Mouse (Mus musculus) thymus, adult 18-20 months (tissue): ENCODE results near the gene Sec22a.

ENCODE experiments used
- DNase-seq, 2 experiments: peaks; one replicate each; pipeline ENCODE4 v3.0.0; 2022; ENCODE audit warnings: mixed read lengths in 2 of 2

The Sec22a gene

DNA sequence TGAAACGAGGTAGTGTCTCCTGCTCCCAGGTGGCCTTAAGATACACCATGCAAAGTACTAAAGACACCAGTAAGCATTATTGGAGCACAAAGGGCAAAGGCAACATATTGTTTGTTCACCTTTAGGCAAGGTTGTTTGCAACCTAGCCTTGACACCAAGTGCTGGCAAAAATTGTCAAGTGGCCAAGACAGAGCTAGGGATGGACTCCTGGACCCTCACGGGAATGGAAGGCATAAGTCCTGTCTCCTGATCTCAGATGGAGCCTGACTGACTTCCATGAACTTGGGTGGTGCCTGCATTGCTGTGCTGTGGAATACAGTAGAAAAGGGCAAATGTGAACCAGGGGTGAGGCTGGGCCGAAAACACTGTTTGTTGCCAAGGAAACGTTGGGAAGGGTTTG lies 54.1 kb downstream of the Sec22a start:
- DNase-seq: no peak

DNA sequence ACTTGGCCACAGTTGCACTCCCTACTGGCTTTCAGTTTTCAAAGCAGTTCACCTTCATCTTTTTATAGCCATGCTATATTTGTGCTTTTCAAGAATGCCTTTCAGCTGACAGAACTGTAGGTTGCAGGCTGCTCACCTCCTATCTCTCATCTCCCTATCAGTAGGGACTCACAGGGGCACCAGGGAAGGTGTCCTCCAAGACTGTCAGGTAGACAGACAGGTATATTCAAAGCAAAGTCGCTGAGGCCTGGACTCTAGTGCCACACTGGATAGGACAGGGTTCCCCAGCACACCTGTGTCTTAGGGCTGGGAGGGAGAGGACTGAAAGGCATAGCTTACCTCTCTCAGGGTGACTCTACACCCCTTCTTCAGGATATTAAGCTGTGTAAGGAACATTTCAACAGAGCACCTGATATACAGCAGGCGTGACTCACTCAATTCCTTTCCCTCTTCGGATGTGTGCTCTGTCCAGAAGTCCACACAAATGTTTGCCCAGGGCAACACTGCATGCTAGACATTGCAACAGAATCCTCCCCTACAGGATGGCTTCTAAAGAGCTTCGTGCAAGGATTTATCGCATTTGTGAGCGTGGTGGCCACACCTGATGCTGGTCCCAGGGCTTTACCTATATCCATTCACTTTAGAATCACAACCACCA lies 55.1 kb downstream of the Sec22a start:
- DNase-seq: no peak

- no peak for DNase-seq
These were observed 55.7 kb downstream of the Sec22a start for GRCm38 (mm10) chr16:35308016-35308415.

DNA sequence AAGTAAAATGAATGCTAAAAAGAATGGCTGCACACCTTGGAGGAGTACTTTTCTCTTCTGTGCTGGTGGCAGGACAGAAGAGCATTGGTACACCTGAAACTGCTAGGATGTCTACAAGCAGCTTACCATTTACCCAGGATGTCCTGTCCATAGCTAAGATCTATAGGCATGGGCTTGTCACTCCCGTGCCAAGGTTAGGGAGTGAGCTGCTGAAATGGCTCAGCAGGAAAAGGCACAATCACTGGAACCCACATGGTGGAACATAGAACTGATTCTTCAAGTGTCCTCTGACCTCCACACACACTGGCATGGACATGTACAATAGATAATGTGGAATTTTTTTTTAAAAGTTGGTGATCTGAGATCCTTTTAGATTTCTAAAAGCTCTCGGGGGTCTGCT lies 56.4 kb downstream of the Sec22a start:
- no peak for DNase-seq

DNA sequence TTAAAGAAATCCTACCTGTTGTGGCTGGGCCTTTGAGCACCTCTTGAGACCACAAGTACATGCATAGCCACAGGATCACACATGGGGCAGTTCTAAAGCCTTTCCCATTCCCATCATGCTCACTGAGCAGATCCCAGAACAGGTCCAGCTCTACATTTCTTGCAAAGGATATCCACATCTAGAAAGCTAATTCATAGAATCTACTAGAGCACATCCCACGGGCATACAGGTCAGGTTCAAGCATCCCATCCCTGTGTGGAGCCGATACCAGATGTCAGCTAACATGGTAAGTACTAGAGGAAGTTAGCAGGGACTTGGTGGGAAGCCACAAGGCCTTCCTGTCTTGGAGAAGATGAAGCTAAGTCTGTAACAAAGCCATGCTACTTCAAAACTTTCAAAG lies 57.1 kb downstream of the Sec22a start:
- no peak for DNase-seq

DNA sequence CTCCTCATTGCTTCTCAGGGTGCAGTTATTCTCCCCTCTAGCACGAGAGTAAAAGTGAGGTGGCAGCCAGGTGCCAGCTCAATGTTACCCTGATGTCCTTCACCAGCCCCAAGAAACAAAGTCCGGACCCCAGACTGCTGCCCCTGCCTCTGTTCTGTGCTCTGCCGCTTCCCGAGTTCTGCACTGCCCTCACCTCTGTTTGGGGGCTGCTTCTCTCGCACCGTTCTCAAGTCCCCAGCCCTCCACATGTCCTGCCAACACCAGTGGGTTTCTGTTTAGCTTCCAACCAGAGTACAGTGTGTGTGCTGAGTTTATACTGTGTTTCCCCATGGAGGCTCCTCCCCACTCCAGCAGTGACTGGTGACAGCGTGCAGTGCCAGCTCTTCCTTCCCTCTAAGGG lies 58.5 kb downstream of the Sec22a start:
- DNase-seq: no peak

GRCm38 (mm10) chr16:35304416-35304815 lies 59.3 kb downstream of the Sec22a start:
- no peak for DNase-seq

DNA sequence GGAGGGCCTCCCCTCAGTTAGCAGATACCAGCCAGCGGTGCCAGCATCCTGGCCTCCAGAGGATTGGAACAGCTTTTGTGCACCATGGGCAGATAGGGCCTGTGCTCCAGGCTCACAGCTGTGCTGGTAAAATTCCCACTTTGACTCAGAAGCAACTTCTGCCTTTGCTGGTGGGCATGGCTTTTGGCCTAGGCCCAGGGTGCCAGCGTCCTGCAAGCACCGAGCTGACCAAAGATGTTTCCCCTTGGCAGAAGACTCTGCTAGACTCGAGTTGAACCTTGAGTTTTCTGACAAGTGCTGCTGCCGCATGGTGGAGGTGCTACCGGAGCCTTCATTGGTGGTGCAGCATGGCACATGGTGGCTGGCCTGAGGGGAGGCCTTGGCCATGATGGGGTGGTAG lies 60.0 kb downstream of the Sec22a start:
- DNase-seq: no peak

DNA sequence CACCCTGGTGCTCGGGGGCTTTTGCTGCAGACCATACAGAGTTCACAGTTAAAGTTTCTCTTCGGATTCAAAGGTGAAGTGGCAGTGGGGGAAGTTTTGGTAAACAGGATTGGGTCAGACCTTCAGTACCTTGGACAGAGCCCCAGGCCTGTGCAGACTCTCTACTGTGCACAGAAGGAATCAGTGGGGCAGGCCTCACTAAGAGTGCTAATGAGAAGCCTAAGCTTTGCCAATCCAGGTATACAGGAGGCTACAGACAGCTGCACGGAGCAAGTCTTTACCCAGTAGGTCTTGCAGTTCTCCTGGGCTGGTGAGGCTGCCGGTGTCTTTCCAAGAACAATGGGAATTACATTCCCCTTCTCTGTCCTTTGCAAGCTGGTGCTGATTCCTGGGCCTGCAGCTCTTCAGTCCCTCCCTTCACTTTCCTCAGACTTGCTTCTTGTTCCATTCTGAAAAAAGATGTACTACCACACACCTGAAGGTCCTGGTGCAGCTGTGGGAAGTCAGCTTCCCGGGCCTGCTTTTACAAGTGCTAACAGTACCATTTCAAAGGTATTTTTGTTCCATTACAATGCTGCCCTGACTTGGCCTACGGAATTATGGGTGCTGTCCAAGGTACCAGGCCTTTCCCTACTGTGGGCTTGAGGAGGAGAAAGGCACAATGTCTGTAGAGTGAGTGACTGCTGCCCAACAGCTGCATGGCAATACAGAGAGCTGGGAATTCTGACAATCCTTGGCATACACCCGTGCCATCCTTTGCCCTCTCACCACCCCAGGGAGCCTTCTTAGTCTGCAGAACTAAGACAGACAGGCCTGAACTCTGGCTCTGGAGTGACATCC lies 61.1 kb downstream of the Sec22a start:
- DNase-seq: no peak

DNA sequence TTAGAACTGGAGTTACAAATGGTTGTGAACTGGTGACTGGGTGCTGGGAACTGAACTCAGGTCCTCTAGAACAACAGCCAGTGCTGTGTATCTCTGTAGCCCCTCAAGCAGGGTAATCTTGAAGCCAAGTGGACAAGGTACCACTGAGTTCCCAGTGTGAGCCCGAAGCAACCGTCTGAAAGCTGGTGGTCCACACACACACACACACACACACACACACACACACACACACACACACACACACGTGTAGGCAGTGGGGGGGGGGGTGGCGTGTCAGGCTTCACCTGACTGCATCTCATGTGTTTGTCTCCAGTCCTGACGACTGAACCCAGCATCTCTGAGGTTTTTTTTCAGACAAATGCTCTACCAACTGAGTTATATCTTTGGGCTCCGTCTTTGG lies 63.6 kb downstream of the Sec22a start:
- no peak for DNase-seq

GRCm38 (mm10) chr16:35297786-35298185 lies 65.9 kb downstream of the Sec22a start:
- DNase-seq: no peak

GRCm38 (mm10) chr16:35287244-35287643 lies 76.5 kb downstream of the Sec22a start:
- no peak for DNase-seq

DNA sequence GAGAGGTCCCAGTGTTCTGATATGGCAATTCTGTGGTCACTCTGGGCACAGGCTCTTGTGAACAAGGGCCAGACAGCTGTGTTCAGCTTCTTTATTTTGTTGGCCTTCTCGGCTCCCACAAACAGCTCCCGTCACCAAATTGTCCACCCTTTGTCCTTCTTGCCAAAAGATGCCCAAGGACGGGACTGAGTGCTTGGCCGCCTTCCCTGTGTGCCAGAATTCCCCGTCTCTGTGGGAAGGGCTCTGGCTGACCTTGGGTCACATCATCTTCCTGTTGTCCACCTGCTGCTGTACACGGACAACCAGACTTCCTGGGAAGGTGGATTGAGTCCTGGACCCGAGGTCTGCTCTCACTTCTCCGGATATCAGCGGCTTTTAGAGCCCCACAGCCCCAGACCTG lies 77.9 kb downstream of the Sec22a start:
- no peak for DNase-seq

GRCm38 (mm10) chr16:35282456-35282855 lies 81.3 kb downstream of the Sec22a start:
- DNase-seq: no peak

DNA sequence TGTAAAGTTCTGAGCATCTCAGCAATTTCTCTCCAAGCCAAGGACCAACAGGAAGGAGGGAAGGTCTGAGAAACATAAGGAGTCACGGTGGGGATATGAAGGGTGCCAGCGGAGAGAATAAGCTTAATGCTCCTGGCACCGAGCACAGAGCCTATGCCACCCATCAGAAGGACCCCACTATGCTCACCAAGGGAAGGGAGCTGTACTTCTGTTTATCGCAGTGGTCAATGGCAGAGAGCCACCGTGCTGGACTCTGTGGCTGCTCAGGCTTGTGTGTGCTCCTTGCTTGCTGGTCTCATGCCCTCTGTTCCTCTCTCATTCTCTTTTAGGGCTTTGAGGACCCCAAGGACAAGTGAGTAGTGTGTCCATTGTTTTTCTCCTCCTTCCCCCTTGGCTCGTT lies 85.6 kb downstream of the Sec22a start:
- DNase-seq: no peak

- DNase-seq: no peak
These were observed 91.3 kb downstream of the Sec22a start for GRCm38 (mm10) chr16:35272417-35272816.

DNA sequence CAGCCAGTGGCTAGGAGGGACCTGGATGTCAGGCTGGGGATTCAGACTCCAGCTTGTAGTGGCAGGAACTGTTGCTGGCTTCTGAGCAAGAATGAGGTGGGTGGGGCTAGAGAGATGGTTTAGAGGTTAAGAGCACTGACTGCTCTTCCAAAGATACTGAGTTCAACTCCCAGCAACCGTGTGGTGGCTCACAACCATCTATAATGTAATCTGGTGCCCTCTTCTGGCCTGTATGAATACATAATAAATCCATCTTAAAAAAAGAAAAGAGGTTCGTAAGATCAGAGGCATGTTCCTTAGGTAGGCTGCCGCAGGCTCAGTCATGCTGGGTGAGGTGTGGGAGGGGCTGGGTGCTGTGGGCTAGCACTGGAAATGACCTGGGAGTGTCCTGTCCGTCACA lies 92.1 kb downstream of the Sec22a start:
- no peak for DNase-seq

- DNase-seq: no peak
These were observed 92.8 kb downstream of the Sec22a start for GRCm38 (mm10) chr16:35270945-35271344.

- peak; percentile 16 to 32 for DNase-seq
These were observed 93.3 kb downstream of the Sec22a start for GRCm38 (mm10) chr16:35270353-35270934.
